Mouse (Mus musculus) CD4-positive helper T cell, adult 2 months (primary cell): Measurements from ENCODE around the gene Abcd2.

Source experiments
- DNase-seq: peaks from one replicate; pipeline ENCODE4 v3.0.0-alpha.2; 2012; ENCODE audit warnings: low read depth, missing footprints, low spot score

Abcd2 gene

GRCm38 (mm10) chr15:91191412-91192222, at the start of gene Abcd2:
Gene Abcd2, minus strand, starts transcription at chr15:91191799.
- peak; percentile 5 for DNase-seq

- DNase-seq: no peak
Observed at GRCm38 (mm10) chr15:91240683-91241335, 49.2 kb upstream of the Abcd2 start.

- no peak for DNase-seq
Observed at GRCm38 (mm10) chr15:91237294-91237693, 45.7 kb upstream of the Abcd2 start.

- no peak for DNase-seq
Observed at GRCm38 (mm10) chr15:91206518-91206917, 14.9 kb upstream of the Abcd2 start.

GRCm38 (mm10) chr15:91203521-91203920, 11.9 kb upstream of the Abcd2 start:
- DNase-seq: no peak

GRCm38 (mm10) chr15:91202486-91202885, 10.9 kb upstream of the Abcd2 start:
- no peak for DNase-seq

GRCm38 (mm10) chr15:91200833-91201232, 9.2 kb upstream of the Abcd2 start:
- DNase-seq: no peak

- DNase-seq: no peak
Observed at GRCm38 (mm10) chr15:91199256-91199905, 7.8 kb upstream of the Abcd2 start, which contains the start of gene CN725425. Gene CN725425, plus strand, starts transcription at chr15:91199494.

GRCm38 (mm10) chr15:91192223-91192598, 612 bp upstream of the Abcd2 start:
- DNase-seq: no peak

- no peak for DNase-seq
Observed at GRCm38 (mm10) chr15:91190519-91191207, 936 bp downstream of the Abcd2 start.

GRCm38 (mm10) chr15:91190026-91190425, 1.6 kb downstream of the Abcd2 start:
- DNase-seq: no peak

- no peak for DNase-seq
Observed at GRCm38 (mm10) chr15:91186358-91186757, 5.2 kb downstream of the Abcd2 start.

GRCm38 (mm10) chr15:91179911-91180622, 11.5 kb downstream of the Abcd2 start:
- DNase-seq: no peak

GRCm38 (mm10) chr15:91178656-91179314, 12.8 kb downstream of the Abcd2 start:
- DNase-seq: no peak

- DNase-seq: no peak
Observed at GRCm38 (mm10) chr15:91172193-91172592, 19.4 kb downstream of the Abcd2 start.

GRCm38 (mm10) chr15:91171332-91171731, 20.3 kb downstream of the Abcd2 start:
- no peak for DNase-seq

GRCm38 (mm10) chr15:91170602-91171328, 20.8 kb downstream of the Abcd2 start:
- no peak for DNase-seq

GRCm38 (mm10) chr15:91167850-91168562, 23.6 kb downstream of the Abcd2 start:
- DNase-seq: peak; percentile 29

- no peak for DNase-seq
Observed at GRCm38 (mm10) chr15:91165021-91165420, 26.6 kb downstream of the Abcd2 start.
